Mouse (Mus musculus) limb, embryonic 10.5 days (tissue): Measurements from ENCODE around the gene Pcbp1. TPM values are rescaled to one million over a fixed set of nuclear protein-coding genes. Genes with fewer than 3 reads are reported as not detected.

Source experiments
- DNase-seq: peaks from one replicate; pipeline ENCODE4 v3.0.0-alpha.2; 2017; ENCODE audit warnings: low spot score
- H3K27ac ChIP-seq: fragments of 300-500 bp; sonication (generic); 2 replicates; pipeline ENCODE4 v1.5.1; 2016; ENCODE audit warnings: mild to moderate bottlenecking
- H3K27me3 ChIP-seq: fragments of 300-500 bp; sonication (generic); 2 replicates; pipeline ENCODE4 v1.6.1; 2016; ENCODE audit warnings: low read depth, mild to moderate bottlenecking; ENCODE audit not compliant: poor library complexity, severe bottlenecking
- H3K36me3 ChIP-seq: fragments of 300-500 bp; sonication (generic); 2 replicates; pipeline ENCODE4 v1.6.1; 2016; ENCODE audit warnings: mild to moderate bottlenecking, moderate library complexity
- H3K4me1 ChIP-seq: fragments of 300-500 bp; sonication (generic); 2 replicates; pipeline ENCODE4 v1.6.1; 2016
- H3K4me3 ChIP-seq: fragments of 300-500 bp; sonication (generic); 2 replicates; pipeline ENCODE4 v1.5.1; 2016; ENCODE audit warnings: mild to moderate bottlenecking, moderate library complexity
- H3K9me3 ChIP-seq: fragments of 300-500 bp; sonication (generic); replicated peaks from 2 replicates; pipeline ENCODE4 v1.6.1; 2016; ENCODE audit warnings: mild to moderate bottlenecking
- WGBS: fragments of 180-500 bp; shearing (Covaris S2); methylation state at CpG from one replicate; pipeline ENCODE4 v1.1.7; 2016; 5-methylcytosine and 5-hydroxymethylcytosine counted together
- polyA plus RNA-seq: library from polyadenylated mRNA; unstranded; fragments of >200 nt; fragmentation: Nextera tagmentation; extraction: Ambion mirVana; gene quantifications from 2 replicates; pipeline ENCODE4 v1.2.1, GENCODE M21; 2016

Pcbp1 gene
- polyA plus RNA-seq, 1 experiment from 2014 or later, result 562 TPM

- Histone ChIP-seq H3K4me1 (no peaks in the 10 kb centered on the region), H3K9me3 (no peaks in the 10 kb centered on the region), H3K27ac (no peak overlapping the region), H3K36me3 (peaks cover 92% of the 10 kb centered on the region), H3K27me3 (no peaks in the 10 kb centered on the region), H3K4me3 (no peak overlapping the region)
- DNase-seq, result no peak
- WGBS, result 89% methylated on average over 3 of the region's 3 CpGs
These were observed 17.7 kb upstream of the Pcbp1 start for GRCm38 (mm10) chr6:86543869-86544268.

DNA sequence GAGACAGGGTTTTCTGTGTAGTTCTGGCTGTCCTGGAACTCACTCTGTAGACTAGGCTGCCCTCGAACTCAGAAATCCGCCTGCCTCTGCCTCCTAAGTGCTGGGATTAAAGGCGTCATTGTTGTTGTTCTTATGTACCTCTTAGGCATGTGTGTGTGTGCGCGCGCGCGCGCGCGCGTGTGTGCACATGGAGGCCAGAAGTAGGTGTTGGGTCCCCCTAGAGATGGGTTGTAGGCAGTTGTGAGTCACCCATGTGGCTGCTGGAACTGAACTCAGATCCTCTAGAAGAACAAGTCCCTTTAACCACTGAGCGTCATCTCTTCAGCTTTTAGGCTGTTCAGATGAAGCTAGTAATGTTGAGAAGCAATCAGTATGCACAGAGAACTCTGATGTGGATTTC is 16.9 kb upstream of the Pcbp1 start:
- H3K4me3 ChIP-seq, result no peak overlapping the region
- H3K36me3 ChIP-seq, result peaks cover 92% of the 10 kb centered on the region
- no peaks in the 10 kb centered on the region for H3K4me1 ChIP-seq
- no peak overlapping the region for H3K27ac ChIP-seq
- whole genome bisulfite sequencing, result 98% methylated on average over 13 of the region's 13 CpGs
- DNase-seq, result no peak
- H3K27me3 ChIP-seq, result no peaks in the 10 kb centered on the region
- no peaks in the 10 kb centered on the region for H3K9me3 ChIP-seq

GRCm38 (mm10) chr6:86541650-86542049 is 15.5 kb upstream of the Pcbp1 start:
- Histone ChIP-seq H3K27ac (no peak overlapping the region), H3K4me1 (no peaks in the 10 kb centered on the region), H3K4me3 (no peak overlapping the region), H3K27me3 (no peaks in the 10 kb centered on the region), H3K9me3 (no peaks in the 10 kb centered on the region), H3K36me3 (peaks cover 92% of the 10 kb centered on the region)
- 83% methylated on average over 2 of the region's 2 CpGs for WGBS
- DNase-seq, result no peak

DNA sequence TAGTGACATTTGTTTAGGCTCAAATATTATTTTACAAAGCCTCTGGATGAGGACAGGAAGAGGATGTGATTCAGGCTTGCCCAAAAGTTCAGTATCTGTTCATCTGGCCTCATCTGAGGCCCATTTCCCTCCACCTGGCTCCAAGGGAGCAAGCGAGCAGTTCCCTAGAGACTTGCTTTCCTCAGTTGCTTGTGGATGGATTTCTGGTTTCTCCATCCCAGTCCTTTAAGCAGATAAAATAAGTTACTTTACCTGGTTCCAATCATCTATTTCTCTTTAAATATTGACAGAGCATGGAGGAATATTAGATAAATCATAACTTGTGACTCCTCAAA is 2.3 kb upstream of the Pcbp1 start:
- Histone ChIP-seq H3K4me3 (no peak overlapping the region), H3K27ac (no peak overlapping the region), H3K9me3 (no peaks in the 10 kb centered on the region), H3K4me1 (peaks cover 9% of the 10 kb centered on the region), H3K27me3 (no peaks in the 10 kb centered on the region), H3K36me3 (peaks cover 54% of the 10 kb centered on the region)
- DNase-seq, result no peak
- 96% methylated on average over 1 of the region's 1 CpGs for WGBS

DNA sequence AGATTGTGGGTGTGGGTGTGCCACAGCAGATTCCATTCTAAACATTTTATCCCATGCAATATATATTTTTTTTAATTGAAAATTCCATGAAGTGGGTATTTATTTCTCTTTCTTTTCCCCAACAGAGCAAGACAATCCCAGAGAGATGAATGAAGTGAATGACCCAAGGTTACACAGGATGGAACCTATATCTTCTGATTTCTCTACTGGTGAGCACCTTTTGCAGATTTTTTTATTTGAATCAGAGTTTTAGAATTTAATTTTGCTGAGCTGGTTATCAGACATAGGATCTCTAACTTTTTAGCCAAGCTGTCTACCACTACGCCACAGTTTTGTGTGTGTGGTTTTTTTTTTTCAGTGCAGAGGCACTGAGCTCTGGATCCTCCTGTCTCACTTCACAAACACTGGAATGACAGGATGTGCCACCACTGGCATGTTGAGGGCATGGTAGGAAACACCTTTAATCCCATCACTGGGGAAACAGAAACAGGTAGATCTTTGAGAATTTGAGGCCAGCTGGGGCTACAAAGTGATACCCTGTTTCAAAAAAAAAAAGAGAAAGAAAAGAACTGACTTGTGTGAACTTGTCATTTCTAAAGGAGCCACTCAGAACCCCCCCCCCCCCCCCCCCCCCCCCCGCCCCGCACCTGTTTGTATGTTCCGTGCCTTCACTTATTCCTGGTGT is 1.8 kb upstream of the Pcbp1 start:
- H3K27ac ChIP-seq, result peak overlapping the region; percentile 100
- 88% methylated on average over 2 of the region's 4 CpGs for WGBS
- H3K4me1 ChIP-seq, result peaks cover 14% of the 10 kb centered on the region
- no peaks in the 10 kb centered on the region for H3K9me3 ChIP-seq
- H3K36me3 ChIP-seq, result peaks cover 54% of the 10 kb centered on the region
- no peaks in the 10 kb centered on the region for H3K27me3 ChIP-seq
- no peak for DNase-seq
- H3K4me3 ChIP-seq, result peak overlapping the region; percentile 75

GRCm38 (mm10) chr6:86526961-86527740 is 1.0 kb upstream of the Pcbp1 start:
- Histone ChIP-seq H3K36me3 (peaks cover 53% of the 10 kb centered on the region), H3K27me3 (no peaks in the 10 kb centered on the region), H3K27ac (peak overlapping the region; percentile 100), H3K4me3 (peak overlapping the region; percentile 75), H3K4me1 (peaks cover 18% of the 10 kb centered on the region), H3K9me3 (no peaks in the 10 kb centered on the region)
- peak; percentile 88 for DNase-seq
- 7% methylated on average over 49 of the region's 49 CpGs for WGBS

- peaks cover 49% of the 10 kb centered on the region for H3K36me3 ChIP-seq
- H3K27ac ChIP-seq, result peak overlapping the region; percentile 100
- H3K4me1 ChIP-seq, result peaks cover 18% of the 10 kb centered on the region
- peak; percentile 88 for DNase-seq
- WGBS, result under 1% methylated on average over 36 of the region's 36 CpGs
- peak overlapping the region; percentile 75 for H3K4me3 ChIP-seq
- H3K27me3 ChIP-seq, result no peaks in the 10 kb centered on the region
- H3K9me3 ChIP-seq, result no peaks in the 10 kb centered on the region
These were observed 482 bp downstream of the Pcbp1 start for GRCm38 (mm10) chr6:86525646-86526031.

- Histone ChIP-seq H3K4me3 (peak overlapping the region; percentile 75), H3K27ac (peak overlapping the region; percentile 100), H3K27me3 (no peaks in the 10 kb centered on the region), H3K9me3 (no peaks in the 10 kb centered on the region), H3K36me3 (peaks cover 44% of the 10 kb centered on the region), H3K4me1 (peaks cover 18% of the 10 kb centered on the region)
- no peak for DNase-seq
- under 1% methylated on average over 51 of the region's 51 CpGs for WGBS
These were observed 1.1 kb downstream of the Pcbp1 start for GRCm38 (mm10) chr6:86524879-86525645.

DNA sequence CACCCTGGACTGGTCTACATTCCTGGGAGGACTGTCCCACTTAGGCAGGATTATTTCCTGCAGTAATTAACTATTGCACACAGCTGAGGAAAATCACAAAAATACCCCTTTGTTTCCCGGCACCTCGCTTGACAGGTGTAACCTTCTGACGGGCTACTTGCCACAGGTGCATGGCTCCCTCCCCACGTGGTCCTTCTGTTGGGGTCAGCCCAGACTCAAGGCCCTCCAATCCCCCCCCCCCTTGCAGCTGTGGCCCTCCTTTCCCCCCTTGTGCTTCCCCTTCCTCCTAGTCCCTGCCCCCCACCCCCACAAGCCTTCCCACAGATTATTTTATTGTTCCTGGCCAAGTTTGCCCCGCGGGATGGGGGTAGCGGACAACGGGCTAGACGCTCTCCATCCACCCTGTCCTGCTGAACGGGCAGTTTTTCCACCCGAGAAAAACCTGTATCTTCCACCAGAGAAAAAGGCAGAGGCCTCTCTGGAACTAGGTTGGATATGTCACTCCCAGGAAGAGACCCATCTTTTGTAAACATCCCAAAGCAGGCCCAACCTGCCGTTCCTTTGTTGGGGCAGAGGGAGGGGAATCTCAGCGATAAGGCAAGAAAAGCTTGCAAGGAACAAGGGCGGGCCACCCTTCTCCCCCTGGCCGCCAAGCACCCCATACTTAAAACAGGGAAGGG is 2.2 kb downstream of the Pcbp1 start:
- DNase-seq, result peak; percentile 65
- H3K4me3 ChIP-seq, result peak overlapping the region; percentile 75

DNA sequence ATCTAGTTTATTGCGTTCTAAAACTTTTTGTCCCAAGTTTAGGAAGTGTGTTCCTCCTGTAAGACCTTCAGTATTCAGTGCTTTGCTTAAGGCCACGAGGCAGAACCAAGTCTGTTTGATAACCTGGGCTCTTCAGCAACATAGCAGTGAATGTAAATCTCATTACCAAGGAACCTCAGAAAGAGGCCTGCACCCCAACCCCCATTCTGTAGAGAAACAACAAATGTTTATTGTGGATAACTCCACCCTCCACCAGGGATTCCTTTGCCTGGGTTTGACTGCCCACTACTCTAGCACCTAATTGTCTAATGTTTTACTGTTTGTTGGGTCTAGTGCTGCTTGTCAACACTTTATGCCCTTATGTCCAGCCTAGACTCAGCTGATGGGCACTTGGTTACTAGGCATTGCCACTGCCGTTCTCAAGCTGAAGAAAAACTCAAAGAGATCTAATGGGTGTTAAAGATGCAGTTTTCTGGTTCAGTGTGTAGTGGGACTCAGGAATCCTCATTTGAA is 2.8 kb downstream of the Pcbp1 start:
- H3K4me1 ChIP-seq, result peaks cover 18% of the 10 kb centered on the region
- H3K27ac ChIP-seq, result peak overlapping the region; percentile 100
- no peaks in the 10 kb centered on the region for H3K9me3 ChIP-seq
- WGBS, result 50% methylated on average over 3 of the region's 3 CpGs
- peaks cover 38% of the 10 kb centered on the region for H3K36me3 ChIP-seq
- H3K27me3 ChIP-seq, result no peaks in the 10 kb centered on the region
- peak overlapping the region; percentile 75 for H3K4me3 ChIP-seq
- peak; percentile 35 for DNase-seq

More for the DNA sequence above, 2.2 kb downstream of the Pcbp1 start:
- no peaks in the 10 kb centered on the region for H3K9me3 ChIP-seq
- peak overlapping the region; percentile 100 for H3K27ac ChIP-seq
- peaks cover 18% of the 10 kb centered on the region for H3K4me1 ChIP-seq
- under 1% methylated on average over 15 of the region's 15 CpGs for WGBS
- H3K27me3 ChIP-seq, result no peaks in the 10 kb centered on the region
- H3K36me3 ChIP-seq, result peaks cover 38% of the 10 kb centered on the region

- no peak overlapping the region for H3K27ac ChIP-seq
- peak; percentile 35 for DNase-seq
- no peaks in the 10 kb centered on the region for H3K27me3 ChIP-seq
- no peaks in the 10 kb centered on the region for H3K9me3 ChIP-seq
- H3K36me3 ChIP-seq, result peaks cover 38% of the 10 kb centered on the region
- peak overlapping the region; percentile 75; the same call in 1 of the 2 replicates for H3K4me3 ChIP-seq
- H3K4me1 ChIP-seq, result peaks cover 13% of the 10 kb centered on the region
- 89% methylated on average over 5 of the region's 5 CpGs for WGBS
These were observed 3.9 kb downstream of the Pcbp1 start for GRCm38 (mm10) chr6:86522001-86522911.
